Mouse (Mus musculus) liver, postnatal 0 days (tissue): ENCODE measurements at regions not wholly inside any gene's neighbourhood (a gene's known extent, or its start where the extent isn't known, plus 50 kb on each side); places are given as distances from the start of the nearest gene placed in this dataset.

Experiments used
- ATAC-seq: fragments of 200-750 bp; cut with Nextera tagmentation; 2 replicates; pipeline ENCODE4 v1.8.0; 2017; ENCODE audit warnings: mild to moderate bottlenecking, moderate library complexity
- DNase-seq: peaks from one replicate; pipeline ENCODE4 v3.0.0-alpha.2; 2016
- H3K27ac ChIP-seq: fragments of 300-500 bp; sonication (generic); 2 replicates; pipeline ENCODE4 v1.5.1; 2014; ENCODE audit warnings: antibody characterized with exemption, moderate library complexity, mild to moderate bottlenecking, low read depth
- H3K27me3 ChIP-seq: fragments of 300-500 bp; sonication (generic); 2 replicates; pipeline ENCODE4 v1.6.1; 2014; ENCODE audit warnings: low read length, control low read depth, mixed read lengths; ENCODE audit not compliant: insufficient read depth
- H3K36me3 ChIP-seq: fragments of 300-500 bp; sonication (generic); replicated peaks from 2 replicates; pipeline ENCODE4 v1.6.1; 2014; ENCODE audit warnings: mild to moderate bottlenecking, control low read depth, low read length, moderate library complexity, mixed read lengths; ENCODE audit not compliant: insufficient read depth
- H3K4me1 ChIP-seq: fragments of 300-500 bp; sonication (generic); 2 replicates; pipeline ENCODE4 v1.6.1; 2014; ENCODE audit warnings: antibody characterized with exemption, mild to moderate bottlenecking, control low read depth; ENCODE audit not compliant: insufficient read depth
- H3K4me2 ChIP-seq: fragments of 300-500 bp; sonication (generic); 2 replicates; pipeline ENCODE4 v1.6.1; 2014; ENCODE audit warnings: low read depth, mild to moderate bottlenecking, low read length, moderate library complexity, mixed read lengths
- H3K4me3 ChIP-seq: fragments of 300-500 bp; sonication (generic); 2 replicates; pipeline ENCODE4 v1.5.1; 2014; ENCODE audit warnings: low read depth, low read length
- H3K9ac ChIP-seq: fragments of 300-500 bp; sonication (generic); replicated peaks from 2 replicates; pipeline ENCODE4 v1.6.1; 2014; ENCODE audit warnings: mild to moderate bottlenecking, moderate library complexity
- H3K9me3 ChIP-seq: fragments of 300-500 bp; sonication (generic); 2 replicates; pipeline ENCODE4 v1.6.1; 2016; ENCODE audit warnings: mild to moderate bottlenecking, control low read depth, low read length, mixed read lengths
- CTCF ChIP-seq: sonication (generic); IDR thresholded peaks from 2 replicates; pipeline ENCODE4 v1.5.1; 2016; ENCODE audit warnings: antibody characterized with exemption, low read depth
- EP300 ChIP-seq: IDR thresholded peaks from 2 replicates; pipeline ENCODE4 v1.6.1; 2016; ENCODE audit warnings: antibody characterized with exemption, low read depth, mild to moderate bottlenecking
- WGBS: fragments of 180-500 bp; shearing (Covaris S2); extraction: QIAGEN DNeasy Blood & Tissue Kit; methylation state at CpG from one replicate; pipeline ENCODE4 v1.1.7; 2014; ENCODE audit not compliant: insufficient replicate concordance; 5-methylcytosine and 5-hydroxymethylcytosine counted together

GRCm38 (mm10) chr13:51227836-51228235 is 57.0 kb downstream of the Nxnl2 start:
- Histone ChIP-seq H3K9me3 (no peaks in the 10 kb centered on the region), H3K36me3 (no peaks in the 10 kb centered on the region), H3K4me2 (no peak overlapping the region), H3K27ac (no peak overlapping the region), H3K27me3 (no peaks in the 10 kb centered on the region), H3K4me3 (no peak overlapping the region), H3K4me1 (no peaks in the 10 kb centered on the region), H3K9ac (no peak overlapping the region)
- TF ChIP-seq CTCF (no peak), EP300 (no peak)
- no peak for ATAC-seq
- no peak for DNase-seq
- 76% methylated on average over 9 of the region's 9 CpGs for whole genome bisulfite sequencing

DNA sequence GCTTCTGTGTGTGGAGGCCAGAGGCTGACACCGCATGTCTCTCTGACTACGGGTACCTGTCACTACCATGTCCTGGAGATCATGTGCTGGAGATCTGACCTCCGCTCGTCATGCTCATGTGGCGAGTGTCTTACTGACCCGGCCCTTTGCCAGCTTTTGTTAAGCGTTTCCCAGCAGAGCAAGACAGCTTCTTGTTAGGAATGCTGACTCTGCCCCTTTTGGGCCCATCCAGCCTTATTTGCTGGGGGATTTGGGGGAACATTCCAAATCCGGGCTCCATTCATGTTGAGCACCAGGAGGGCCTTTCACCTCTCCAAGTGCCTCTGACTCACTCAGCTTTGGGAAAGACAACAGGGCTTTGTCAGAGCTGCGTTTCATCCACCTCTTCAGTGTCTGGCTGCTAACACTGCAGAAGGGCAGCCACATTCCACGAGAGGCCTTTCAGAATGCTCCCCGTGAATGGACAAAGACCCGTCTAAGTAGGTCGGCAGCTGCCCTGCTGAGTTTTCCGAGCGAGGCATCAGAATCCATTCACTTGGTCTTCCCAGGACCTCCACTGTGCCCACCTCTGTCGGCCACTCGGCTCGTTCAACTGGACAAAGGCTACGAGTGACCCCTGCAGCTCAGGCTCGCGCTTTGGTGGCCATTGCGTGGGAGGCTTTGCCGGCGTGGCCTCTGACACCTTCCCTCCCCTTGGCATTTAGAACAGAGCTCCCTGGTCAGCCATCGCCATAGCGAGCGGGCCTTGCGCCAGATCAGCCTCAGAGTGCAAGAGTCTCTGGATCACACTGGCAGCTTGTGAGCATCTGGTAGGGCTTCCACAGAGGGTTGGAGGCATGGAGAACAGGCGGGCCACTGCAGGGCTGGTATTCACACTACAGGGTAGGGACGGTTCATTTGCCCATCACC is 58.3 kb downstream of the Nxnl2 start:
- DNase-seq (no peak), ATAC-seq (no peak)
- Histone ChIP-seq H3K9me3 (no peaks in the 10 kb centered on the region), H3K4me3 (no peak overlapping the region), H3K4me1 (no peaks in the 10 kb centered on the region), H3K36me3 (no peaks in the 10 kb centered on the region), H3K27me3 (no peaks in the 10 kb centered on the region), H3K4me2 (no peak overlapping the region), H3K27ac (no peak overlapping the region), H3K9ac (no peak overlapping the region)
- TF ChIP-seq CTCF, result no peak
- TF ChIP-seq EP300, result no peak
- WGBS, result 79% methylated on average over 30 of the region's 30 CpGs

- Histone ChIP-seq H3K9ac (no peak overlapping the region), H3K9me3 (no peaks in the 10 kb centered on the region), H3K36me3 (no peaks in the 10 kb centered on the region), H3K27ac (no peak overlapping the region), H3K4me1 (no peaks in the 10 kb centered on the region), H3K4me2 (no peak overlapping the region), H3K27me3 (no peaks in the 10 kb centered on the region), H3K4me3 (no peak overlapping the region)
- TF ChIP-seq EP300 (no peak), CTCF (no peak)
- ATAC-seq (no peak), DNase-seq (no peak)
- 85% methylated on average over 4 of the region's 4 CpGs for WGBS
Measured at GRCm38 (mm10) chr13:51229862-51230261, 59.0 kb downstream of the Nxnl2 start.

- no peaks in the 10 kb centered on the region for H3K9me3 ChIP-seq
- no peaks in the 10 kb centered on the region for H3K27me3 ChIP-seq
- 69% methylated on average over 4 of the region's 4 CpGs for WGBS
- H3K36me3 ChIP-seq, result no peaks in the 10 kb centered on the region
- H3K27ac ChIP-seq, result no peak overlapping the region
- no peak overlapping the region for H3K4me3 ChIP-seq
- H3K4me2 ChIP-seq, result no peak overlapping the region
- H3K4me1 ChIP-seq, result no peaks in the 10 kb centered on the region
- H3K9ac ChIP-seq, result no peak overlapping the region
- no peak for ATAC-seq
- DNase-seq, result no peak
- TF ChIP-seq CTCF, result no peak
- no peak for TF ChIP-seq EP300
Measured at GRCm38 (mm10) chr13:51231586-51231985, 60.8 kb downstream of the Nxnl2 start.

DNA sequence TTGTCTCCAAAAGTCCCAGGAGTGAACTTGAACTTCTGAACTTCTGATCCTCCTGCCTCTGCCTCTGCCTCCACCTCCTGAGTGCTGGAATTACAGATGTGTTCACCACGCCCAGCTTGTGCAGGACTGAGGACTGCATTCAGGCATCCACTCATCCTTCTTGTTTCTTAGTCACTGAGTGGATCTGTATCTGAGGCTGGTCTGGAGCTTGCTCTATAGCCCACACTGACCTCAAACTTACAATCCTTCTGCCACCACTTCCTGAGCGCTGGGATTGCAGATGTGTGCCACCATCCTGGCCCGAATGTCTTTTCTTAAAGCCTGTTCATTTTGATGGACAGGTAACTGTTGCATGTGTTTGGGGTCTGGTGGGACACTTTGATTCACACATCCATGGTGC is 76.6 kb downstream of the Nxnl2 start:
- no peak for DNase-seq
- Histone ChIP-seq H3K27me3 (no peaks in the 10 kb centered on the region), H3K9ac (no peak overlapping the region), H3K9me3 (no peaks in the 10 kb centered on the region), H3K27ac (no peak overlapping the region), H3K36me3 (no peaks in the 10 kb centered on the region), H3K4me3 (no peak overlapping the region), H3K4me1 (no peaks in the 10 kb centered on the region), H3K4me2 (no peak overlapping the region)
- WGBS, result 54% methylated on average over 3 of the region's 3 CpGs
- TF ChIP-seq EP300 (no peak), CTCF (no peak)
- ATAC-seq, result no peak

DNA sequence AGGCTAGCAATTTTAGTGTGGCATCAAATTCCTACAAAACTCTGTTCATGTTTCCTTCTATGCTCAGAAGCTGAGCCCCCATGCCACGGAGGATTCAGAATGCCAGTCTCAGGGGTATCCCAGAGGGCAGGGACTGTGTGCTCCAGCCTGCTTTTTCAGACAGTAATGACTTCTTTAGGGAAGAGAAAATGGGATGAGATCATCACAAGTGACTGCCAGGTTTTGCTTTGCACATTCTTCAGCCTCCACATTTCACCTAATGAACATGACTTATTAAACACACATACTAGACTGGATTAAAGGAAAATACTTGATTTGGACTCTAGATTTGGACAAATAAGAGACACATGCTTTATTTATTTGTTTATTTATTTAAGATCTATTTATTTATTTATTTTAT is 82.5 kb downstream of the Nxnl2 start:
- H3K4me1 ChIP-seq, result no peaks in the 10 kb centered on the region
- H3K27me3 ChIP-seq, result no peaks in the 10 kb centered on the region
- no peak for DNase-seq
- no peak for TF ChIP-seq CTCF
- no peak for TF ChIP-seq EP300
- no peaks in the 10 kb centered on the region for H3K36me3 ChIP-seq
- no peak overlapping the region for H3K4me3 ChIP-seq
- no peak overlapping the region for H3K4me2 ChIP-seq
- H3K27ac ChIP-seq, result no peak overlapping the region
- no peaks in the 10 kb centered on the region for H3K9me3 ChIP-seq
- no peak overlapping the region for H3K9ac ChIP-seq
- ATAC-seq, result no peak
- 70% methylated on average over 1 of the region's 1 CpGs for WGBS
